Mouse (Mus musculus) mature B cell (primary cell): ENCODE measurements around the gene Sprn.

Experiments
- in situ Hi-C: fragments of 300-500 bp; cut with MboI; formaldehyde crosslinking; loops from 2 replicates; pipeline ENCODE4 v1.14.3; 2019

Sprn gene

GRCm38 (mm10) chr7:140101993-140102860 lies 52.5 kb downstream of the Sprn start, which contains the start of gene Fuom:
Gene Fuom, minus strand, starts transcription at chr7:140102441.
- in situ Hi-C loops: no loop called here

DNA sequence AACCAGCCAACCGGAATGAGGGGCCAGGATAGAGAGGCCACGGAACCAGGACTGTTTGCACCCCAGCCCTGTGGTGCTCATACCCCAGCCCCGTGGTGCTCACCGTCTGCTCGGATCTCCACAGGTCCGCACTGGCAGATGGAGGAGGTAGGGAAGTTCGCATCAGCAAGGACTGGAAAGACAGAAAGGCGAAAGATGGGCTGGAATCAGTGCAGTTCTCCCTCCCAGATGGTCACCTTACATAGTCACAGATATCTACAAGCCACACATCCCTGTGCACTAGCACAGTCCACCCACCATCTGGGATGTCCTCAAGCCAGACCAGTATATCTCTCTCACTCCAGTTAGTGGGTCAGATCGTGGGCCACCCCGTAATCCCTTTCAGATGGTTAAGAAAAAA lies 53.2 kb downstream of the Sprn start:
- in situ Hi-C loops: no loop called here
